Mouse (Mus musculus) lung, postnatal 0 days (tissue): ENCODE results near the gene Tbrg4.

Experiments used
- CTCF ChIP-seq: IDR thresholded peaks from 2 replicates; pipeline ENCODE4 v1.5.1; 2016; ENCODE audit warnings: antibody characterized with exemption, mild to moderate bottlenecking
- EP300 ChIP-seq: IDR thresholded peaks from 2 replicates; pipeline ENCODE4 v1.6.1; 2016; ENCODE audit warnings: antibody characterized with exemption, mild to moderate bottlenecking, control low read depth

GRCm38 (mm10) chr11:6599831-6600230, 26.0 kb downstream of the Tbrg4 start:
- TF ChIP-seq CTCF (no peak), EP300 (no peak)
